Comparison of ENCODE assay signal across 27 mouse cellular contexts in genomic region chr11:100536466-100536865, GRCm38 (mm10). TPM values are rescaled to one million over a fixed set of nuclear protein-coding genes. Genes with fewer than 3 reads are reported as not detected.
DNase-seq lines count a peak whose midpoint lies in the region; ATAC-seq and TF ChIP-seq lines count a peak whose summit lies in the region.
"Had no signal": no experiment of that assay in that cellular context is flagged by ENCODE, and none has a peak within 500 bp of the region (broad histone marks: within the 10 kb centered on the region; RNA-seq: fewer than 3 reads in every experiment).

No protein-coding gene starts in this region.

- TF ChIP-seq POLR2A in liver, adult 2 months (IDR thresholded peaks at IDR 0.05; ENCODE audit: extremely low read depth, insufficient read depth, low read length), result no peak

- 0 out of 2 replicates have a peak, but pooled peaks cover 2% of the 10 kb centered on the region for H3K4me1 ChIP-seq in liver, adult 2 months (ENCODE audit: control insufficient read depth, insufficient read depth, low read length)
- H3K4me1 ChIP-seq in liver, embryonic 12.5 days, result peaks cover 12% of the 10 kb centered on the region
- H3K4me1 ChIP-seq: forebrain, embryonic 13.5 days; heart, embryonic 15.5 days; hindbrain, embryonic 13.5 days had no signal

- DNase-seq in liver, adult 2 months (ENCODE audit: extremely low read depth, low read depth, low spot score), result peak; percentile 49
- peak; percentile 66 for DNase-seq in 3134 (ENCODE audit: extremely low read depth, insufficient read length, low spot score)
- no peak for DNase-seq in urinary bladder, postnatal 4 days (ENCODE audit: low spot score in 2 of 2)
- DNase-seq in lung, adult 18-20 months, result no peak
- DNase-seq: adrenal gland, adult 8-10 months; adrenal gland, postnatal 25 days; cerebellum, adult 11-12 months; cerebellum, adult 8-10 months; cerebellum, postnatal 10 days; cerebellum, postnatal 36 days; gastrocnemius, adult 2 months; gastrocnemius, postnatal 14 days; heart, adult 18-20 months; heart, postnatal 10 days; heart, postnatal 36 days had no signal

- H3K36me3 ChIP-seq in liver, adult 2 months (ENCODE audit: control insufficient read depth, insufficient read depth, low read length), result no peaks in the 10 kb centered on the region
- no peaks in the 10 kb centered on the region for H3K36me3 ChIP-seq in liver, embryonic 12.5 days
- H3K36me3 ChIP-seq: forebrain, embryonic 10.5 days; heart, embryonic 12.5 days; heart, embryonic 15.5 days; hindbrain, embryonic 10.5 days; hindbrain, embryonic 13.5 days had no signal

- TF ChIP-seq CTCF in liver, adult 2 months (IDR thresholded peaks at IDR 0.05; ENCODE audit: low read depth, low read length), result no peak

- no peak overlapping the region for H3K9ac ChIP-seq in liver, adult 2 months (ENCODE audit: low read depth, low read length)
- H3K9ac ChIP-seq in liver, embryonic 12.5 days, result no peak overlapping the region
- H3K9ac ChIP-seq: forebrain, embryonic 13.5 days; heart, embryonic 12.5 days; heart, embryonic 15.5 days; hindbrain, embryonic 13.5 days had no signal

- H3K27me3 ChIP-seq in liver, adult 2 months (ENCODE audit: control insufficient read depth, insufficient read depth, low read length), result no peaks in the 10 kb centered on the region
- H3K27me3 ChIP-seq in liver, embryonic 12.5 days (replicated peaks), result peaks cover 6% of the 10 kb centered on the region; the same call in 1 of the 2 replicates
- H3K27me3 ChIP-seq: heart, embryonic 12.5 days; heart, embryonic 15.5 days; hindbrain, embryonic 13.5 days had no signal

- H3K4me2 ChIP-seq in liver, embryonic 12.5 days, result no peak overlapping the region
- H3K4me2 ChIP-seq: forebrain, embryonic 13.5 days; heart, embryonic 12.5 days; heart, embryonic 15.5 days; hindbrain, embryonic 13.5 days had no signal

- H3K27ac ChIP-seq in liver, adult 2 months (replicated peaks; ENCODE audit: insufficient read depth, low read depth, low read length), result no peak overlapping the region
- no peak overlapping the region for H3K27ac ChIP-seq in liver, embryonic 12.5 days
- H3K27ac ChIP-seq: forebrain, embryonic 10.5 days; forebrain, embryonic 13.5 days; gastrocnemius, adult 2 months; heart, embryonic 15.5 days; hindbrain, embryonic 10.5 days; hindbrain, embryonic 13.5 days had no signal

- H3K9me3 ChIP-seq in liver, embryonic 12.5 days (replicated peaks), result no peaks in the 10 kb centered on the region
- H3K9me3 ChIP-seq: forebrain, embryonic 13.5 days; heart, embryonic 15.5 days; hindbrain, embryonic 10.5 days; hindbrain, embryonic 13.5 days had no signal

- no peak for ATAC-seq in liver, embryonic 12.5 days
- 0 out of 2 replicates have a peak, but pooled peaks have one; percentile 15 for ATAC-seq in common myeloid progenitor, adult 5-6 weeks (replicated peaks; ENCODE audit: low read depth, poor library complexity, severe bottlenecking)
- ATAC-seq: activated CD4-positive, CD25-positive, alpha-beta regulatory T cell, adult 4 months; CD4-positive, CD25-positive, alpha-beta regulatory T cell, adult 4 months; forebrain, embryonic 13.5 days; forebrain, embryonic 16.5 days; hindbrain, embryonic 16.5 days had no signal

- no peaks in the 10 kb centered on the region for H3K79me2 ChIP-seq in liver, adult 2 months (ENCODE audit: control insufficient read depth, insufficient read depth, low read length)

- no peak overlapping the region for H3K4me3 ChIP-seq in liver, adult 2 months (ENCODE audit: insufficient read depth, low read depth, low read length)
- no peak overlapping the region for H3K4me3 ChIP-seq in liver, embryonic 12.5 days
- H3K4me3 ChIP-seq: forebrain, embryonic 10.5 days; forebrain, embryonic 13.5 days; gastrocnemius, adult 2 months; heart, embryonic 12.5 days; heart, embryonic 15.5 days; hindbrain, embryonic 10.5 days; hindbrain, embryonic 13.5 days had no signal

RNA-seq across cellular contexts. Expression of gene Acly, which starts 8.7 kb away (rescaled TPM):
- 205 and 272 TPM in 2 replicates for total RNA-seq in liver, adult 2 months (2014; rRNA removed)
- polyA plus RNA-seq in liver, adult 2 months (2012; rRNA removed), result 118 and 124 TPM in 2 replicates
- polyA plus RNA-seq in liver, embryonic 12.5 days (2016; fragmentation: Nextera tagmentation; extraction: Ambion mirVana), result 135 and 136 TPM in 2 replicates
- total RNA-seq in common myeloid progenitor, adult 5-6 weeks (2017), result 85.6 and 95.4 TPM in 2 replicates

RNA-seq across cellular contexts. Expression of gene Ttc25, which starts 8.9 kb away (rescaled TPM):
- 0.28 and 0.40 TPM in 2 replicates for total RNA-seq in liver, adult 2 months (2014; rRNA removed)
- polyA plus RNA-seq in liver, adult 2 months (2012; rRNA removed), result 0.04 and 0.05 TPM in 2 replicates
- 0.10 and 0.14 TPM in 2 replicates for polyA plus RNA-seq in liver, embryonic 12.5 days (2016; fragmentation: Nextera tagmentation; extraction: Ambion mirVana)
- total RNA-seq in common myeloid progenitor, adult 5-6 weeks (2017), result 0.05 TPM in 1 of 2 replicates, not detected in the other

RNA-seq across cellular contexts. Expression of gene Cnp, which starts 38.2 kb away (rescaled TPM):
- 10.1 and 11.6 TPM in 2 replicates for total RNA-seq in liver, adult 2 months (2014; rRNA removed)
- 11.0 and 17.3 TPM in 2 replicates for polyA plus RNA-seq in liver, adult 2 months (2012; rRNA removed)
- 12.9 and 15.1 TPM in 2 replicates for polyA plus RNA-seq in liver, embryonic 12.5 days (2016; fragmentation: Nextera tagmentation; extraction: Ambion mirVana)
- 34.8 and 36.4 TPM in 2 replicates for total RNA-seq in common myeloid progenitor, adult 5-6 weeks (2017)

Comparison
In these comparisons a context has a peak if more than half of its experiments do, and no peak if none do; other contexts are left out.
1. DNase-seq: peak in liver, adult 2 months (single experiment) and 3134 (single experiment); none in urinary bladder, postnatal 4 days (0 of 2) and lung, adult 18-20 months (0 of 2).